Mouse (Mus musculus): ENCODE measurements around the gene Nxpe3.

DNA sequence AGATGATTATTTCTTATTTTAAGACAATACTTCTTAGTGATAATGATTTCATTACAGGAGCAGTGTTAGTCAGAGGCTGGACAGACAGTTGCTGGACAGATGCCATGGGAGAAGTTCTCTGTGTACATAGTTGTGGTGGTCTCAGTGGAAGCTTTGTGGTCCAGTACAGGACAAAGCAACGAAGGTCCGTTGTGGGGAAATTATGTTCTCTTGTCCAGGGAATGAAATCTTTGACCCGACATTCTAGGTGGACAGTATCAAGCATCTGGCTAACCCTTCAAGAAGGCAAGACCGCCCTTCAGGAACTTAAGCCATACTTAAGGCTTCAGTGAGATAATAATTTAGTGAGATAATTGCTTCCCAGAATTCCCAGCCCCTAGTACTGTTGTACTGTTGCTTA, 43.7 kb upstream of the Nxpe3 start:
- TF ChIP-seq MAX (IDR thresholded peaks at IDR 0.05; ENCODE audit: low read length) (no peak), E2F4 (IDR thresholded peaks at IDR 0.05; ENCODE audit: borderline replicate concordance, low read depth, low read length) (no peak), CTCF (IDR thresholded peaks at IDR 0.05 in 2 of 3, conservative IDR thresholded peaks at IDR 0.05 in 1 of 3; ENCODE audit: control insufficient read depth in 1 of 3, insufficient read depth in 1 of 3, low read depth in 2 of 3, low read length in 3 of 3, poor library complexity in 1 of 3, severe bottlenecking in 1 of 3) (no peak), POLR2A (IDR thresholded peaks at IDR 0.05; ENCODE audit: control insufficient read depth in 1 of 2, insufficient read depth in 1 of 2, low read depth in 1 of 2, low read length in 2 of 2, poor library complexity in 1 of 2) (no peak), ZKSCAN1 (IDR thresholded peaks at IDR 0.05; ENCODE audit: low read depth, low read length) (no peak), USF1 (IDR thresholded peaks at IDR 0.05; ENCODE audit: low read depth, low read length) (no peak), EP300 (IDR thresholded peaks at IDR 0.05; ENCODE audit: low read depth in 1 of 2, low read length in 2 of 2) (no peak), GABPA (IDR thresholded peaks at IDR 0.05; ENCODE audit: low read depth, low read length) (no peak), MEF2A (IDR thresholded peaks at IDR 0.05; ENCODE audit: extremely low read depth, insufficient replicate concordance, low read depth, low read length, poor library complexity, severe bottlenecking) (no peak), RAD21 (IDR thresholded peaks at IDR 0.05; ENCODE audit: low read depth, low read length) (no peak), ZNF384 (IDR thresholded peaks at IDR 0.05; ENCODE audit: low read depth, low read length) (no peak), ELF1 (IDR thresholded peaks at IDR 0.05; ENCODE audit: low read depth, low read length) (no peak)
